Mouse (Mus musculus) lung, embryonic 14.5 days (tissue): Measurements from ENCODE around the gene Mcam. TPM values are rescaled to one million over a fixed set of nuclear protein-coding genes. Genes with fewer than 3 reads are reported as not detected.

ENCODE experiments used
- ATAC-seq: fragments of 200-750 bp; cut with Nextera tagmentation; 2 replicates; pipeline ENCODE4 v1.8.0; 2017; ENCODE audit warnings: mild to moderate bottlenecking, moderate TSS enrichment, moderate library complexity; ENCODE audit not compliant: insufficient read depth
- DNase-seq: peaks from one replicate; pipeline ENCODE4 v3.0.0-alpha.2; 2015
- H3K27ac ChIP-seq: fragments of 300-500 bp; sonication (generic); 2 replicates; pipeline ENCODE4 v1.5.1; 2014; ENCODE audit warnings: low read depth, mild to moderate bottlenecking, moderate library complexity
- H3K27me3 ChIP-seq: fragments of 300-500 bp; sonication (generic); 2 replicates; pipeline ENCODE4 v1.6.1; 2014; ENCODE audit warnings: low read length, control low read depth; ENCODE audit not compliant: insufficient read depth
- H3K36me3 ChIP-seq: fragments of 300-500 bp; sonication (generic); 2 replicates; pipeline ENCODE4 v1.6.1; 2014; ENCODE audit warnings: control low read depth; ENCODE audit not compliant: insufficient read depth
- H3K4me1 ChIP-seq: fragments of 300-500 bp; sonication (generic); 2 replicates; pipeline ENCODE4 v1.6.1; 2014; ENCODE audit warnings: antibody characterized with exemption, control low read depth; ENCODE audit not compliant: insufficient read depth
- H3K4me2 ChIP-seq: fragments of 300-500 bp; sonication (generic); 2 replicates; pipeline ENCODE4 v1.6.1; 2014; ENCODE audit warnings: mild to moderate bottlenecking
- H3K4me3 ChIP-seq: fragments of 300-500 bp; sonication (generic); 2 replicates; pipeline ENCODE4 v1.5.1; 2014; ENCODE audit warnings: low read depth, low read length
- H3K9ac ChIP-seq: fragments of 300-500 bp; sonication (generic); 2 replicates; pipeline ENCODE4 v1.6.1; 2014
- H3K9me3 ChIP-seq: fragments of 300-500 bp; sonication (generic); 2 replicates; pipeline ENCODE4 v1.6.1; 2016; ENCODE audit warnings: low read depth, low read length, control low read depth
- CTCF ChIP-seq: IDR thresholded peaks from 2 replicates; pipeline ENCODE4 v1.5.1; 2016; ENCODE audit warnings: antibody characterized with exemption, low read depth
- WGBS: fragments of 180-500 bp; shearing (Covaris S2); extraction: QIAGEN DNeasy Blood & Tissue Kit; methylation state at CpG from one replicate; pipeline ENCODE4 v1.1.7; 2014; 5-methylcytosine and 5-hydroxymethylcytosine counted together
- polyA plus RNA-seq: library from polyadenylated mRNA; unstranded; fragments of >200 nt; fragmentation: Nextera tagmentation; extraction: Ambion mirVana; gene quantifications from 2 replicates; pipeline ENCODE4 v1.2.1, GENCODE M21; 2014

The Mcam gene
- polyA plus RNA-seq, 1 experiment from 2014 or later, result 84.9 TPM

GRCm38 (mm10) chr9:44088877-44089608, 45.2 kb upstream of the Mcam start:
- Histone ChIP-seq H3K9ac (no peak overlapping the region), H3K36me3 (peaks cover 16% of the 10 kb centered on the region; the same call in 1 of the 2 replicates), H3K4me3 (no peak overlapping the region), H3K4me1 (peaks cover 7% of the 10 kb centered on the region; the same call in 1 of the 2 replicates), H3K27me3 (peaks cover 18% of the 10 kb centered on the region; the same call in 1 of the 2 replicates), H3K27ac (no peak overlapping the region), H3K9me3 (no peaks in the 10 kb centered on the region), H3K4me2 (no peak overlapping the region; the same call in 1 of the 2 replicates)
- no peak for DNase-seq
- 54% methylated on average over 12 of the region's 12 CpGs for WGBS
- no peak for ATAC-seq
- TF ChIP-seq CTCF, result no peak

GRCm38 (mm10) chr9:44093612-44094503, 40.4 kb upstream of the Mcam start:
- Histone ChIP-seq H3K27me3 (no peaks in the 10 kb centered on the region), H3K4me2 (no peak overlapping the region), H3K9me3 (no peaks in the 10 kb centered on the region), H3K27ac (no peak overlapping the region), H3K4me3 (no peak overlapping the region), H3K4me1 (no peaks in the 10 kb centered on the region), H3K36me3 (peaks cover 16% of the 10 kb centered on the region; the same call in 1 of the 2 replicates), H3K9ac (no peak overlapping the region)
- WGBS, result 38% methylated on average over 24 of the region's 24 CpGs
- ATAC-seq (peak; percentile 42; the same call in 1 of the 2 replicates), DNase-seq (peak; percentile 75)
- TF ChIP-seq CTCF, result peak; percentile 76

- Histone ChIP-seq H3K4me1 (no peaks in the 10 kb centered on the region), H3K9me3 (no peaks in the 10 kb centered on the region), H3K36me3 (peaks cover 16% of the 10 kb centered on the region; the same call in 1 of the 2 replicates), H3K4me2 (no peak overlapping the region), H3K9ac (no peak overlapping the region), H3K27ac (no peak overlapping the region), H3K27me3 (no peaks in the 10 kb centered on the region), H3K4me3 (no peak overlapping the region)
- no peak for TF ChIP-seq CTCF
- DNase-seq (no peak), ATAC-seq (no peak)
- 84% methylated on average over 3 of the region's 3 CpGs for WGBS
These were observed 39.5 kb upstream of the Mcam start for GRCm38 (mm10) chr9:44094737-44095136.

- H3K27me3 ChIP-seq, result no peaks in the 10 kb centered on the region
- ATAC-seq, result no peak
- H3K9ac ChIP-seq, result no peak overlapping the region
- TF ChIP-seq CTCF, result no peak
- H3K27ac ChIP-seq, result no peak overlapping the region
- no peak overlapping the region for H3K4me3 ChIP-seq
- peaks cover 16% of the 10 kb centered on the region; the same call in 1 of the 2 replicates for H3K36me3 ChIP-seq
- H3K4me1 ChIP-seq, result no peaks in the 10 kb centered on the region
- H3K4me2 ChIP-seq, result no peak overlapping the region
- H3K9me3 ChIP-seq, result no peaks in the 10 kb centered on the region
- DNase-seq, result no peak
- WGBS, result 86% methylated on average over 9 of the region's 9 CpGs
These were observed 38.5 kb upstream of the Mcam start for GRCm38 (mm10) chr9:44095781-44096180.

GRCm38 (mm10) chr9:44096536-44096935, 37.7 kb upstream of the Mcam start:
- no peak overlapping the region for H3K9ac ChIP-seq
- H3K36me3 ChIP-seq, result 0 out of 2 replicates have a peak, but pooled peaks cover 10% of the 10 kb centered on the region
- no peak overlapping the region for H3K4me3 ChIP-seq
- no peak overlapping the region for H3K27ac ChIP-seq
- DNase-seq, result no peak
- H3K4me2 ChIP-seq, result no peak overlapping the region
- 34% methylated on average over 9 of the region's 9 CpGs for WGBS
- H3K9me3 ChIP-seq, result no peaks in the 10 kb centered on the region
- H3K4me1 ChIP-seq, result no peaks in the 10 kb centered on the region
- TF ChIP-seq CTCF, result no peak
- ATAC-seq, result no peak
- H3K27me3 ChIP-seq, result no peaks in the 10 kb centered on the region

GRCm38 (mm10) chr9:44101490-44101889, 32.8 kb upstream of the Mcam start, which contains the start of gene Mfrp:
Gene Mfrp, plus strand, starts transcription at chr9:44101729.
- no peak for TF ChIP-seq CTCF
- ATAC-seq, result no peak
- peaks cover 19% of the 10 kb centered on the region; the same call in 1 of the 2 replicates for H3K36me3 ChIP-seq
- WGBS, result 61% methylated on average over 9 of the region's 9 CpGs
- H3K27me3 ChIP-seq, result no peaks in the 10 kb centered on the region
- no peaks in the 10 kb centered on the region for H3K9me3 ChIP-seq
- H3K9ac ChIP-seq, result no peak within 1 kb of the TSS
- no peak within 1 kb of the TSS for H3K27ac ChIP-seq
- peaks cover 3% of the 10 kb centered on the region; the same call in 1 of the 2 replicates for H3K4me1 ChIP-seq
- no peak within 1 kb of the TSS for H3K4me2 ChIP-seq
- DNase-seq, result no peak
- H3K4me3 ChIP-seq, result no peak within 1 kb of the TSS

GRCm38 (mm10) chr9:44104881-44105280, 29.4 kb upstream of the Mcam start:
- Histone ChIP-seq H3K9me3 (no peaks in the 10 kb centered on the region), H3K4me1 (peaks cover 24% of the 10 kb centered on the region), H3K27ac (no peak overlapping the region), H3K27me3 (no peaks in the 10 kb centered on the region), H3K9ac (no peak overlapping the region), H3K4me3 (no peak overlapping the region), H3K4me2 (no peak overlapping the region), H3K36me3 (peaks cover 42% of the 10 kb centered on the region)
- ATAC-seq, result no peak
- TF ChIP-seq CTCF, result no peak
- DNase-seq, result no peak
- 89% methylated on average over 7 of the region's 7 CpGs for WGBS
